Mouse (Mus musculus) megakaryocyte, embryonic 14.5 days (primary cell): ENCODE measurements at regions not wholly inside any gene's neighbourhood (a gene's known extent, or its start where the extent isn't known, plus 50 kb on each side); places are given as distances from the start of the nearest gene placed in this dataset.

Experiments used
- FLI1 ChIP-seq: IDR thresholded peaks from 2 replicates; pipeline ENCODE4 v1.6.1; 2012; ENCODE audit warnings: low read length, inconsistent platforms, mixed read lengths
- GATA1 ChIP-seq: IDR thresholded peaks from 3 replicates; pipeline ENCODE4 v1.6.1; 2012; ENCODE audit warnings: mixed read lengths, low read length, inconsistent platforms, borderline replicate concordance

DNA sequence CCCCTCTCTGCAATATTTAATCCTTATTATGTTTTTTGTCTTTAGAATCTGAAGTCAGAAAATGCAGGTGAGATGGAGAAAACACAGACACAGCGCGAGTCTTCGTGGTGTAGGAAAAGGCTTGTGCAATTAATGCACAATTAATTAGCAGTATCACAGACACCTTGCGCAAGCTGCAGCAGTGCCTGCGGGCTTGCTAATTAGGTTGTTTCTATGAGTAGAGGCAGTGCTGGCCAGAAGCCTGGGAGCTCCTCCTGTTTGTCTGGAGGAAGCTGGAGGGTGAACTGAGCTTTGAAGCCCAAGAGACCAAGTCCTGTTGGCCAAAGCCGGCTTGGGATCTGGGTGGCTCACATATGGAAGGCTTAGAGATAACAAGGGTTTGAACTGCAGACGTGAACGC lies 135.9 kb upstream of the Ubl3 start:
- TF ChIP-seq GATA1 (no peak), FLI1 (no peak)
